Mouse (Mus musculus): Measurements from ENCODE around the gene Igfbp5.

GRCm38 (mm10) chr1:72858874-72859273 lies 15.8 kb downstream of the Igfbp5 start:
- TF ChIP-seq NANOG (IDR thresholded peaks at IDR 0.05; ENCODE audit: borderline replicate concordance, low read length), result no peak
- TF ChIP-seq CTCF (conservative IDR thresholded peaks at IDR 0.05; ENCODE audit: low read length), result no peak
- TF ChIP-seq POU5F1 (IDR thresholded peaks at IDR 0.05; ENCODE audit: borderline replicate concordance, low read length), result no peak
